Mouse (Mus musculus) stomach, embryonic 15.5 days (tissue): Measurements from ENCODE around the gene Olfr187. TPM values are rescaled to one million over a fixed set of nuclear protein-coding genes. Genes with fewer than 3 reads are reported as not detected.

ENCODE experiments used
- ATAC-seq: fragments of 200-750 bp; cut with Nextera tagmentation; 2 replicates; pipeline ENCODE4 v1.8.0; 2017; ENCODE audit warnings: low read depth, moderate number of reproducible peaks, moderate TSS enrichment; ENCODE audit not compliant: insufficient read depth, low FRiP score
- H3K27ac ChIP-seq: fragments of 300-500 bp; sonication (generic); 2 replicates; pipeline ENCODE4 v1.5.1; 2015; ENCODE audit warnings: mild to moderate bottlenecking, inconsistent platforms
- H3K27me3 ChIP-seq: fragments of 300-500 bp; sonication (generic); replicated peaks from 2 replicates; pipeline ENCODE4 v1.6.1; 2015; ENCODE audit warnings: inconsistent platforms
- H3K36me3 ChIP-seq: fragments of 300-500 bp; sonication (generic); 2 replicates; pipeline ENCODE4 v1.6.1; 2015; ENCODE audit warnings: inconsistent platforms
- H3K4me1 ChIP-seq: fragments of 300-500 bp; sonication (generic); 2 replicates; pipeline ENCODE4 v1.6.1; 2015; ENCODE audit warnings: inconsistent platforms
- H3K4me2 ChIP-seq: fragments of 300-500 bp; sonication (generic); 2 replicates; pipeline ENCODE4 v1.6.1; 2015; ENCODE audit warnings: mild to moderate bottlenecking, inconsistent platforms
- H3K4me3 ChIP-seq: fragments of 300-500 bp; sonication (generic); replicated peaks from 2 replicates; pipeline ENCODE4 v1.5.1; 2015; ENCODE audit warnings: inconsistent platforms
- H3K9ac ChIP-seq: fragments of 300-500 bp; sonication (generic); 2 replicates; pipeline ENCODE4 v1.6.1; 2015; ENCODE audit warnings: inconsistent platforms
- H3K9me3 ChIP-seq: fragments of 300-500 bp; sonication (generic); 2 replicates; pipeline ENCODE4 v1.6.1; 2016; ENCODE audit warnings: inconsistent platforms
- WGBS: fragments of 180-500 bp; shearing (Covaris S2); methylation state at CpG from one replicate; pipeline ENCODE4 v1.1.7; 2015; 5-methylcytosine and 5-hydroxymethylcytosine counted together
- polyA plus RNA-seq: library from polyadenylated mRNA; unstranded; fragments of >200 nt; fragmentation: Nextera tagmentation; extraction: Ambion mirVana; gene quantifications from 2 replicates; pipeline ENCODE4 v1.2.1, GENCODE M21; 2015

Olfr187 gene
- polyA plus RNA-seq, 1 experiment from 2014 or later: 0.10 TPM

GRCm38 (mm10) chr16:58995057-58995456 is 44.5 kb downstream of the Olfr187 start, which contains the start of gene Olfr183:
Gene Olfr183, plus strand, starts transcription at chr16:58995357.
- Histone ChIP-seq H3K27ac (no peak within 1 kb of the TSS), H3K4me2 (no peak within 1 kb of the TSS), H3K27me3 (no peaks in the 10 kb centered on the region), H3K9me3 (no peaks in the 10 kb centered on the region), H3K9ac (no peak within 1 kb of the TSS), H3K36me3 (no peaks in the 10 kb centered on the region), H3K4me1 (no peaks in the 10 kb centered on the region), H3K4me3 (no peak within 1 kb of the TSS)
- 70% methylated on average over 2 of the region's 2 CpGs for WGBS
- no peak for ATAC-seq

Other genes starting within 250 kb of the Olfr187 start
- gene Olfr173, start 239.5 kb downstream of the Olfr187 start, polyA plus RNA-seq: not detected in 2 replicates
- gene Olfr175-ps1, start 213.0 kb downstream of the Olfr187 start, polyA plus RNA-seq: not detected in 2 replicates
- gene Olfr177, start 165.0 kb downstream of the Olfr187 start, polyA plus RNA-seq: not detected in 2 replicates
- gene Olfr178, start 147.7 kb downstream of the Olfr187 start, polyA plus RNA-seq: not detected in 2 replicates
- not detected in 2 replicates for gene Olfr181, start 111.0 kb downstream of the Olfr187 start, polyA plus RNA-seq
- not detected in 2 replicates for gene Olfr180, start 110.4 kb downstream of the Olfr187 start, polyA plus RNA-seq
- gene Olfr183, start 44.4 kb downstream of the Olfr187 start, polyA plus RNA-seq: not detected in 2 replicates
- 0.13 and 0.35 TPM in 2 replicates for gene Olfr186, start 9.5 kb downstream of the Olfr187 start, polyA plus RNA-seq
- not detected in 2 replicates for gene Olfr190, start 38.2 kb upstream of the Olfr187 start, polyA plus RNA-seq
- not detected in 2 replicates for gene Olfr191, start 50.1 kb upstream of the Olfr187 start, polyA plus RNA-seq
- not detected in 2 replicates for gene Olfr193, start 72.1 kb upstream of the Olfr187 start, polyA plus RNA-seq
- gene Olfr194, start 81.3 kb upstream of the Olfr187 start, polyA plus RNA-seq: not detected in 2 replicates
- gene Olfr195, start 107.3 kb upstream of the Olfr187 start, polyA plus RNA-seq: not detected in 2 replicates
- not detected in 2 replicates for gene Olfr196, start 130.7 kb upstream of the Olfr187 start, polyA plus RNA-seq
- gene Olfr198, start 163.8 kb upstream of the Olfr187 start, polyA plus RNA-seq: not detected in 2 replicates
- gene Olfr199, start 180.0 kb upstream of the Olfr187 start, polyA plus RNA-seq: not detected in 2 replicates
- gene Olfr201, start 232.9 kb upstream of the Olfr187 start, polyA plus RNA-seq: not detected in 2 replicates
- not detected in 2 replicates for gene Olfr202, start 247.0 kb upstream of the Olfr187 start, polyA plus RNA-seq